Mouse (Mus musculus) olfactory bulb, adult 2 months (tissue): Measurements from ENCODE around the gene Oard1.

ENCODE experiments used
- CTCF ChIP-seq: fragments of 200-500 bp; IDR thresholded peaks from 2 replicates; pipeline ENCODE4 v1.5.1; 2012; ENCODE audit warnings: low read depth, mild to moderate bottlenecking, low read length, moderate library complexity; ENCODE audit not compliant: insufficient read depth
- POLR2A ChIP-seq: fragments of 200-500 bp; IDR thresholded peaks from 2 replicates; pipeline ENCODE4 v1.6.1; 2012; ENCODE audit warnings: mild to moderate bottlenecking, low read depth, low read length, moderate library complexity; ENCODE audit not compliant: insufficient read depth

DNA sequence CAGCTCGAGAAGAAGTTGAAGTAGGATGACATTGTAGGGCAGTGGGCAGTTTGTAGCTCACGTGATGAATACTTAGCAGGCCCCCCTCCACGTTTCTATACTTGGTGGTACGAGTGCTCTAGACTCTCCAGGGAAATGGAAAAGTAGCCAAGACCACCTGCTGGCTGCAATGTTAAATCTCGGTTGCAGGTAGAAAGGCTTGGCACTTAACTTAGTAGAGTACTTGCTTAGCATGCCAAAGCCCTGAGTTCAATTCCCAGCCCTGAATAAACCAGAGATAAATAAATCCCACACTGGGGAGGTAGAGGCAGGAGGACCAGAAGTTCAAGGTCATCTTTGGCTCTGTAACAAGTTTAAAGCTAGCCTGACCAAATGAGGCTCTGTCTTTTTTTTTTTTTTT is 24.7 kb downstream of the Oard1 start:
- TF ChIP-seq CTCF (no peak), POLR2A (no peak)
